Comparison of ENCODE assay signal across 15 mouse cellular contexts in genomic region chr5:139945715-139946364, GRCm38 (mm10). TPM values are rescaled to one million over a fixed set of nuclear protein-coding genes. Genes with fewer than 3 reads are reported as not detected.
DNase-seq lines count a peak whose midpoint lies in the region; ATAC-seq and TF ChIP-seq lines count a peak whose summit lies in the region.
"Had no signal": no experiment of that assay in that cellular context is flagged by ENCODE, and none has a peak within 500 bp of the region (broad histone marks: within the 10 kb centered on the region; RNA-seq: fewer than 3 reads in every experiment).

No protein-coding gene starts in this region.

- H3K36me3 ChIP-seq in liver, postnatal 0 days (replicated peaks; ENCODE audit: insufficient read depth, low read length), result no peaks in the 10 kb centered on the region
- no peaks in the 10 kb centered on the region for H3K36me3 ChIP-seq in intestine, postnatal 0 days (ENCODE audit: control insufficient read depth, insufficient read depth)
- H3K36me3 ChIP-seq in stomach, embryonic 16.5 days (ENCODE audit: control insufficient read depth, insufficient read depth, low read length), result no peaks in the 10 kb centered on the region
- H3K36me3 ChIP-seq: limb, embryonic 10.5 days; lung, embryonic 15.5 days; midbrain, embryonic 10.5 days had no signal

- 28% methylated on average over 12 of the region's 12 CpGs for WGBS in cerebellum, adult 2 months
- 59% methylated on average over 12 of the region's 12 CpGs for WGBS in liver, postnatal 0 days (ENCODE audit: insufficient replicate concordance)
- WGBS in intestine, postnatal 0 days, result 37% methylated on average over 12 of the region's 12 CpGs
- 65% methylated on average over 12 of the region's 12 CpGs for WGBS in stomach, embryonic 16.5 days

- H3K4me3 ChIP-seq in cerebellum, adult 2 months (replicated peaks; ENCODE audit: insufficient read depth, low read depth, low read length), result no peak overlapping the region
- H3K4me3 ChIP-seq in liver, postnatal 0 days (ENCODE audit: low read depth, low read length), result no peak overlapping the region
- H3K4me3 ChIP-seq in intestine, postnatal 0 days (ENCODE audit: low read depth, low read length), result no peak overlapping the region
- no peak overlapping the region for H3K4me3 ChIP-seq in stomach, embryonic 16.5 days (replicated peaks; ENCODE audit: low read length)
- H3K4me3 ChIP-seq: limb, embryonic 10.5 days; lung, embryonic 15.5 days; midbrain, embryonic 10.5 days had no signal

- no peak for TF ChIP-seq CTCF in cerebellum, adult 2 months (IDR thresholded peaks at IDR 0.05; ENCODE audit: borderline replicate concordance, insufficient read depth, low read depth, low read length)
- no peak for TF ChIP-seq CTCF in liver, postnatal 0 days (IDR thresholded peaks at IDR 0.05; ENCODE audit: low read depth)
- TF ChIP-seq CTCF in intestine, postnatal 0 days (IDR thresholded peaks at IDR 0.05; ENCODE audit: low read depth), result no peak

- ATAC-seq in cerebellum, adult (ENCODE audit: insufficient number of reproducible peaks, low FRiP score, low TSS enrichment), result no peak
- peak; percentile 64 for ATAC-seq in liver, postnatal 0 days
- ATAC-seq in intestine, postnatal 0 days, result peak; percentile 87
- peak; percentile 75 for ATAC-seq in stomach, embryonic 16.5 days (ENCODE audit: insufficient read depth, low FRiP score)
- no peak for ATAC-seq in megakaryocyte-erythroid progenitor cell, adult 5-6 weeks (replicated peaks; ENCODE audit: low FRiP score, low TSS enrichment, poor library complexity, severe bottlenecking)
- ATAC-seq: activated CD4-positive, CD25-positive, alpha-beta regulatory T cell, adult 4 months had no signal

- H3K27ac ChIP-seq in cerebellum, adult 2 months (ENCODE audit: insufficient read depth, low read length), result no peak overlapping the region
- no peak overlapping the region for H3K27ac ChIP-seq in liver, postnatal 0 days (ENCODE audit: low read depth)
- H3K27ac ChIP-seq in intestine, postnatal 0 days (ENCODE audit: low read depth, low read length), result peak overlapping the region; percentile 41; the same call in 1 of the 2 replicates
- H3K27ac ChIP-seq in stomach, embryonic 16.5 days (ENCODE audit: low read length), result no peak overlapping the region
- H3K27ac ChIP-seq: limb, embryonic 10.5 days; lung, embryonic 15.5 days; midbrain, embryonic 10.5 days had no signal

- no peak for TF ChIP-seq POLR2A in cerebellum, adult 2 months (IDR thresholded peaks at IDR 0.05; ENCODE audit: borderline replicate concordance, insufficient read depth, low read length)

- H3K27me3 ChIP-seq in cerebellum, adult 2 months (ENCODE audit: control insufficient read depth, insufficient read depth, low read length), result no peaks in the 10 kb centered on the region
- H3K27me3 ChIP-seq in liver, postnatal 0 days (ENCODE audit: insufficient read depth, low read length), result no peaks in the 10 kb centered on the region
- H3K27me3 ChIP-seq in intestine, postnatal 0 days (replicated peaks; ENCODE audit: control insufficient read depth, insufficient read depth, low read length), result no peaks in the 10 kb centered on the region
- no peaks in the 10 kb centered on the region for H3K27me3 ChIP-seq in stomach, embryonic 16.5 days (ENCODE audit: control insufficient read depth, insufficient read depth, low read length)
- H3K27me3 ChIP-seq: lung, embryonic 15.5 days had no signal

- TF ChIP-seq EP300 in liver, postnatal 0 days (IDR thresholded peaks at IDR 0.05; ENCODE audit: low read depth), result no peak

- peaks cover 34% of the 10 kb centered on the region for H3K4me1 ChIP-seq in cerebellum, adult 2 months (ENCODE audit: control insufficient read depth, insufficient read depth, low read length)
- peaks cover 4% of the 10 kb centered on the region for H3K4me1 ChIP-seq in liver, postnatal 0 days (ENCODE audit: insufficient read depth)
- H3K4me1 ChIP-seq in intestine, postnatal 0 days (replicated peaks; ENCODE audit: control insufficient read depth, insufficient read depth, low read length), result no peaks in the 10 kb centered on the region
- no peaks in the 10 kb centered on the region for H3K4me1 ChIP-seq in stomach, embryonic 16.5 days (ENCODE audit: control insufficient read depth, insufficient read depth, low read length)
- H3K4me1 ChIP-seq: lung, embryonic 15.5 days had no signal

- H3K9me3 ChIP-seq in liver, postnatal 0 days (ENCODE audit: low read length), result no peaks in the 10 kb centered on the region
- no peaks in the 10 kb centered on the region for H3K9me3 ChIP-seq in intestine, postnatal 0 days (ENCODE audit: control insufficient read depth)
- H3K9me3 ChIP-seq in stomach, embryonic 16.5 days (replicated peaks; ENCODE audit: control insufficient read depth, low read length), result no peaks in the 10 kb centered on the region
- H3K9me3 ChIP-seq: limb, embryonic 10.5 days; lung, embryonic 15.5 days had no signal

- peak; percentile 64 to 66 for DNase-seq in cerebellum, adult 2 months
- DNase-seq in liver, postnatal 0 days, result no peak
- DNase-seq in liver, result no peak
- DNase-seq in frontal cortex, postnatal 25 days (ENCODE audit: low spot score in 2 of 2), result no peak
- DNase-seq: layer of hippocampus, adult 9-11 months; thymus, postnatal 4 days had no signal

- H3K4me2 ChIP-seq in liver, postnatal 0 days (ENCODE audit: low read depth, low read length), result no peak overlapping the region
- no peak overlapping the region for H3K4me2 ChIP-seq in intestine, postnatal 0 days (replicated peaks; ENCODE audit: low read depth)
- no peak overlapping the region for H3K4me2 ChIP-seq in stomach, embryonic 16.5 days (ENCODE audit: low read depth, low read length)
- H3K4me2 ChIP-seq: heart, embryonic 11.5 days; lung, embryonic 15.5 days had no signal

- no peak overlapping the region for H3K9ac ChIP-seq in liver, postnatal 0 days (replicated peaks)
- no peak overlapping the region for H3K9ac ChIP-seq in intestine, postnatal 0 days (ENCODE audit: low read depth, low read length)
- no peak overlapping the region for H3K9ac ChIP-seq in stomach, embryonic 16.5 days (ENCODE audit: low read length)
- H3K9ac ChIP-seq: lung, embryonic 15.5 days had no signal

RNA-seq across cellular contexts. Expression of gene Elfn1, which starts 38.1 kb away (rescaled TPM):
- polyA plus RNA-seq in cerebellum, adult 2 months (2012; rRNA removed), result 7.4 and 8.6 TPM in 2 replicates
- not detected in 2 replicates for polyA plus RNA-seq in liver, postnatal 0 days (2015; fragmentation: Nextera tagmentation; extraction: Ambion mirVana)
- 0.08 and 0.12 TPM in 2 replicates for polyA plus RNA-seq in intestine, postnatal 0 days (2015; fragmentation: Nextera tagmentation; extraction: Ambion mirVana)
- 0.11 and 0.36 TPM in 2 replicates for polyA plus RNA-seq in stomach, embryonic 16.5 days (2015; fragmentation: Nextera tagmentation; extraction: Ambion mirVana)
- total RNA-seq in megakaryocyte-erythroid progenitor cell, adult 5-6 weeks (2014; fragmentation: Nextera tagmentation), result 0.13 TPM in 1 of 2 replicates, not detected in the other
- total RNA-seq in megakaryocyte-erythroid progenitor cell, adult 5-6 weeks (2017), result not detected in 2 replicates
- polyA plus RNA-seq: activated CD4-positive, CD25-positive, alpha-beta regulatory T cell, adult 4 months had no signal

Comparison
In these comparisons a context has a peak if more than half of its experiments do, and no peak if none do; other contexts are left out.
1. DNase-seq: peak in cerebellum, adult 2 months (2 of 2); none in liver, postnatal 0 days (single experiment), liver (single experiment) and frontal cortex, postnatal 25 days (0 of 2).
2. ATAC-seq: peak in liver, postnatal 0 days (single experiment), intestine, postnatal 0 days (single experiment) and stomach, embryonic 16.5 days (single experiment); none in cerebellum, adult (single experiment) and megakaryocyte-erythroid progenitor cell, adult 5-6 weeks (single experiment).